Mouse (Mus musculus): ENCODE measurements around the gene Mtcl1.
A peak's percentile ranks its signal among the peaks of the same experiment; 100 is the strongest.

Gene Mtcl1

GRCm38 (mm10) chr17:66404883-66405590 lies 44.5 kb downstream of the Mtcl1 start:
- peak; percentile 13 to 53 for DNase-seq

GRCm38 (mm10) chr17:66402791-66403470 lies 46.6 kb downstream of the Mtcl1 start:
- no peak for DNase-seq

- DNase-seq, result no peak
These were observed 47.8 kb downstream of the Mtcl1 start for GRCm38 (mm10) chr17:66401596-66402265.

- no peak for DNase-seq
These were observed 49.8 kb downstream of the Mtcl1 start for GRCm38 (mm10) chr17:66399780-66400179.

GRCm38 (mm10) chr17:66394571-66394970 lies 55.0 kb downstream of the Mtcl1 start:
- DNase-seq, result no peak

- DNase-seq, result no peak
These were observed 61.2 kb downstream of the Mtcl1 start for GRCm38 (mm10) chr17:66388307-66388706.

- DNase-seq, result no peak
These were observed 68.2 kb downstream of the Mtcl1 start for GRCm38 (mm10) chr17:66381338-66381737.

- DNase-seq, result no peak
These were observed 69.4 kb downstream of the Mtcl1 start for GRCm38 (mm10) chr17:66379900-66380857.

- no peak for DNase-seq
These were observed 70.2 kb downstream of the Mtcl1 start for GRCm38 (mm10) chr17:66379308-66379707.

GRCm38 (mm10) chr17:66378127-66378526 lies 71.4 kb downstream of the Mtcl1 start:
- no peak for DNase-seq

GRCm38 (mm10) chr17:66374633-66375272 lies 74.8 kb downstream of the Mtcl1 start:
- no peak for DNase-seq

GRCm38 (mm10) chr17:66370867-66371266 lies 78.7 kb downstream of the Mtcl1 start:
- no peak for DNase-seq

GRCm38 (mm10) chr17:66369777-66370176 lies 79.8 kb downstream of the Mtcl1 start:
- no peak for DNase-seq

- DNase-seq, result no peak
These were observed 81.4 kb downstream of the Mtcl1 start for GRCm38 (mm10) chr17:66368127-66368526.

- no peak for DNase-seq
These were observed 83.9 kb downstream of the Mtcl1 start for GRCm38 (mm10) chr17:66365664-66366063.

GRCm38 (mm10) chr17:66365293-66365642 lies 84.3 kb downstream of the Mtcl1 start:
- DNase-seq, result peak in 1 of 2 experiments; percentile 15

- DNase-seq, result peak in 1 of 2 experiments; percentile 17
These were observed 84.8 kb downstream of the Mtcl1 start for GRCm38 (mm10) chr17:66364525-66365292.

GRCm38 (mm10) chr17:66363852-66364524 lies 85.6 kb downstream of the Mtcl1 start:
- DNase-seq, result no peak

GRCm38 (mm10) chr17:66362287-66363016 lies 87.1 kb downstream of the Mtcl1 start:
- DNase-seq, result peak; percentile 46 to 56

All from kidney, postnatal 36 days (tissue).